In the genomic region with DNA sequence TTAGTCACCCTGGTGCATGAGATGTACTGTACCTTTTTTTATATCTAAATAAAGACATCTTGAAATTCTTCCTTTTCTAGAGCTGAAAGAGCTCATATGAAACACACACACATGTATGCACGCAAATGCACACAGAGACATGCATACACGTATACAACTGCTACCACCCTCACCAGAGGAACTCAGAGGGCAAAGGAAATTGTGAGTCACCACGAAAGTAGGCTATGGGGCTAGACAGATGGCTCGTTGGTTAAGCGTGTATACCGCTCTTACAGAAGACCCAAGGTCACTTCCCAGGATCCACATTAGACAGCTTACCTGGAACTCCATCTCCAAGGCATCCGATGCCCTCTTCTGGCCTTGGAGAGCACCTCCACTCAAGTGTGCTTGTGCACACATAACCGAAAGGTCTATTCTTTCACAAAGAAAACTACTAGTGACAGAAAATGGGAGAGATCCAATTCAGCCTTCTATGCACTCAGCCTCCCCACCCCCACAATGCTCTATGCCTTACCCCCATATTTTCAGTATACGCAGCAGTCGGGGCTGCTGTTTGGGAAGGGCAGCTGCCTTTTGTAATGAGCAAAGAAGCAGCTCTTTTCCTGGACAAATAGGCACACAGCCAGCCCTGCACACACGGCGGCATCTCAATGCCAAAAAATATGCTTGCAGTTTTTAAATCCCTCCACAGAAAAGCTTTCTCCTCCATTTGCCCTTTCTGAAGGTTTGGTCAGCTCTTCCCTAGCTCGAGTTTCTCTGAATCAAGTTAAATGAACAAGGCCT, we compare ENCODE assay signal across 12 mouse cellular contexts. TPM values are rescaled to one million over a fixed set of nuclear protein-coding genes. Genes with fewer than 3 reads are reported as not detected.
DNase-seq lines count a peak whose midpoint lies in the region; TF ChIP-seq lines count a peak whose summit lies in the region.
"Had no signal": no experiment of that assay in that cellular context is flagged by ENCODE, and none has a peak within 500 bp of the region (broad histone marks: within the 10 kb centered on the region; RNA-seq: fewer than 3 reads in every experiment).

No protein-coding gene starts in this region.

- no peaks in the 10 kb centered on the region for H3K27me3 ChIP-seq in thymus, adult 2 months (ENCODE audit: control insufficient read depth, insufficient read depth, low read length)
- H3K27me3 ChIP-seq: heart, embryonic 12.5 days; midbrain, embryonic 12.5 days; neural tube, embryonic 12.5 days had no signal

- peak; percentile 84 for DNase-seq in heart, adult 11 months
- DNase-seq in heart, postnatal 14 days: no peak
- peak; percentile 42 for DNase-seq in left cerebral cortex, postnatal 4 days
- DNase-seq in left cerebral cortex, postnatal 36 days (ENCODE audit: low spot score in 2 of 2): no peak
- peak; percentile 28 for DNase-seq in A20 (ENCODE audit: low read depth, low spot score)
- peak; percentile 30 for DNase-seq in brain, adult 2 months (ENCODE audit: low read depth, low spot score)
- no peak for DNase-seq in thymus, adult 2 months
- no peak for DNase-seq in left cerebral cortex, adult 18-20 months (ENCODE audit: low spot score in 2 of 2)
- DNase-seq: right cerebral cortex, adult 18-20 months had no signal

- H3K36me3 ChIP-seq in thymus, adult 2 months (ENCODE audit: control insufficient read depth, insufficient read depth, low read length): no peaks in the 10 kb centered on the region
- H3K36me3 ChIP-seq: midbrain, embryonic 12.5 days; neural tube, embryonic 12.5 days had no signal

- no peak for TF ChIP-seq POLR2A in thymus, adult 2 months (IDR thresholded peaks at IDR 0.05; ENCODE audit: control insufficient read depth, extremely low read depth, insufficient read depth, low read length, poor library complexity)

- WGBS in thymus, adult 2 months: 79% methylated on average over 13 of the region's 13 CpGs

- H3K27ac ChIP-seq in thymus, adult 2 months (ENCODE audit: control insufficient read depth, insufficient read depth, low read length): no peak overlapping the region
- H3K27ac ChIP-seq: midbrain, embryonic 12.5 days; neural tube, embryonic 12.5 days had no signal

- no peak overlapping the region for H3K4me3 ChIP-seq in thymus, adult 2 months (ENCODE audit: control insufficient read depth, insufficient read depth, low read length)
- H3K4me3 ChIP-seq: heart, embryonic 12.5 days; midbrain, embryonic 12.5 days; neural tube, embryonic 12.5 days had no signal

- H3K4me1 ChIP-seq in thymus, adult 2 months (replicated peaks; ENCODE audit: control insufficient read depth, insufficient read depth, low read length): no peaks in the 10 kb centered on the region
- H3K4me1 ChIP-seq: heart, embryonic 12.5 days; midbrain, embryonic 12.5 days; neural tube, embryonic 12.5 days had no signal

- intact Hi-C loops in heart, postnatal 14 days (cut with DNase I): loop anchor here (2.0 to 5.0 kb wide), 2 partner anchors 46 to 198 kb away; no protein-coding TSS in a partner anchor
- intact Hi-C loops in left cerebral cortex, postnatal 4 days (cut with DNase I): loop anchor here (5.0 kb wide), 1 partner anchor 73 kb away; no protein-coding TSS in a partner anchor
- intact Hi-C loops in left cerebral cortex, postnatal 36 days (cut with DNase I): loop anchor here (5.0 kb wide), 2 partner anchors 47 to 198 kb away; no protein-coding TSS in a partner anchor

- no peak for TF ChIP-seq CTCF in thymus, adult 2 months (IDR thresholded peaks at IDR 0.05; ENCODE audit: borderline replicate concordance, control insufficient read depth, extremely low read depth, insufficient read depth, low read length, poor library complexity)

RNA-seq across cellular contexts. Expression of a gene that starts 25.6 kb away (rescaled TPM):
- total RNA-seq in heart, postnatal 14 days (2021): 1 to 10 TPM; 1.1 to 2.0 TPM
- total RNA-seq in left cerebral cortex, postnatal 4 days (2021): 10 to 100 TPM; 31.3 to 34.5 TPM
- 10 to 100 TPM; 11.0 to 11.6 TPM for total RNA-seq in left cerebral cortex, postnatal 36 days (2021)
- polyA plus RNA-seq in thymus, adult 2 months (2012; rRNA removed): 0.70 and 0.82 TPM in 2 replicates
- 10 to 100 TPM; 11.6 to 12.5 TPM for total RNA-seq in left cerebral cortex, adult 18-20 months (2021)

RNA-seq across cellular contexts. Expression of a gene that starts 43.2 kb away (rescaled TPM):
- 100 to 1,000 TPM; 234 to 242 TPM for total RNA-seq in heart, postnatal 14 days (2021)
- 10 to 100 TPM; 21.8 to 24.4 TPM for total RNA-seq in left cerebral cortex, postnatal 4 days (2021)
- total RNA-seq in left cerebral cortex, postnatal 36 days (2021): 10 to 100 TPM; 10.4 to 11.6 TPM
- 15.7 and 17.4 TPM in 2 replicates for polyA plus RNA-seq in thymus, adult 2 months (2012; rRNA removed)
- total RNA-seq in left cerebral cortex, adult 18-20 months (2021): 10 to 100 TPM; 10.7 to 12.4 TPM

Comparison
In these comparisons a context has a peak if more than half of its experiments do, and no peak if none do; other contexts are left out.
1. DNase-seq: peak in heart, adult 11 months (single experiment), left cerebral cortex, postnatal 4 days (single experiment), A20 (single experiment) and brain, adult 2 months (single experiment); none in heart, postnatal 14 days (0 of 2), left cerebral cortex, postnatal 36 days (0 of 2), thymus, adult 2 months (single experiment) and left cerebral cortex, adult 18-20 months (0 of 2).
2. RNA of a gene that starts 25.6 kb away (total RNA-seq): 31.3 to 34.5 TPM in left cerebral cortex, postnatal 4 days, 11.6 to 12.5 TPM in left cerebral cortex, adult 18-20 months and 11.0 to 11.6 TPM in left cerebral cortex, postnatal 36 days; 1.1 to 2.0 TPM in heart, postnatal 14 days; every median in the first group is over 4 times any median in the second.
3. RNA of a gene that starts 43.2 kb away (total RNA-seq): 234 to 242 TPM in heart, postnatal 14 days; 21.8 to 24.4 TPM in left cerebral cortex, postnatal 4 days, 10.7 to 12.4 TPM in left cerebral cortex, adult 18-20 months and 10.4 to 11.6 TPM in left cerebral cortex, postnatal 36 days; every median in the first group is over 4 times any median in the second.